Mouse (Mus musculus) heart, postnatal 0 days (tissue): ENCODE data around the gene Gm48551. TPM values are rescaled to one million over a fixed set of nuclear protein-coding genes. Genes with fewer than 3 reads are reported as not detected.
A peak's percentile ranks its signal among the peaks of the same experiment; 100 is the strongest.

Experiments used
- ATAC-seq: fragments of 200-750 bp; cut with Nextera tagmentation; 2 replicates; pipeline ENCODE4 v1.8.0; 2017; ENCODE audit warnings: low read depth, moderate number of reproducible peaks, moderate library complexity; ENCODE audit not compliant: insufficient read depth
- DNase-seq: peaks from one replicate; pipeline ENCODE4 v3.0.0-alpha.2; 2016; ENCODE audit warnings: low spot score
- H3K27ac ChIP-seq: fragments of 300-500 bp; sonication (generic); 2 replicates; pipeline ENCODE4 v1.5.1; 2014; ENCODE audit warnings: low read depth, mild to moderate bottlenecking
- H3K27me3 ChIP-seq: fragments of 300-500 bp; sonication (generic); 2 replicates; pipeline ENCODE4 v1.6.1; 2014; ENCODE audit warnings: low read length, mixed read lengths; ENCODE audit not compliant: control insufficient read depth, insufficient read depth
- H3K36me3 ChIP-seq: fragments of 300-500 bp; sonication (generic); replicated peaks from 2 replicates; pipeline ENCODE4 v1.6.1; 2014; ENCODE audit warnings: low read length, mixed read lengths; ENCODE audit not compliant: control insufficient read depth, insufficient read depth
- H3K4me1 ChIP-seq: fragments of 300-500 bp; sonication (generic); 2 replicates; pipeline ENCODE4 v1.6.1; 2014; ENCODE audit warnings: antibody characterized with exemption; ENCODE audit not compliant: control insufficient read depth, insufficient read depth
- H3K4me2 ChIP-seq: fragments of 300-500 bp; sonication (generic); 2 replicates; pipeline ENCODE4 v1.6.1; 2014; ENCODE audit warnings: low read depth, mild to moderate bottlenecking, low read length, moderate library complexity
- H3K4me3 ChIP-seq: fragments of 300-500 bp; sonication (generic); 2 replicates; pipeline ENCODE4 v1.5.1; 2014; ENCODE audit warnings: low read depth, low read length
- H3K9ac ChIP-seq: fragments of 300-500 bp; sonication (generic); replicated peaks from 2 replicates; pipeline ENCODE4 v1.6.1; 2014; ENCODE audit warnings: low read depth, low read length, mixed read lengths
- H3K9me3 ChIP-seq: fragments of 300-500 bp; sonication (generic); replicated peaks from 2 replicates; pipeline ENCODE4 v1.6.1; 2016; ENCODE audit warnings: low read length; ENCODE audit not compliant: control insufficient read depth
- CTCF ChIP-seq: IDR thresholded peaks from 2 replicates; pipeline ENCODE4 v1.5.1; 2016; ENCODE audit warnings: antibody characterized with exemption, control low read depth, low read depth
- EP300 ChIP-seq: IDR thresholded peaks from 2 replicates; pipeline ENCODE4 v1.6.1; 2016; ENCODE audit warnings: antibody characterized with exemption, low read depth
- WGBS: fragments of 180-500 bp; shearing (Covaris S2); extraction: QIAGEN DNeasy Blood & Tissue Kit; methylation state at CpG from one replicate; pipeline ENCODE4 v1.1.7; 2014; 5-methylcytosine and 5-hydroxymethylcytosine counted together
- polyA plus RNA-seq: library from polyadenylated mRNA; unstranded; fragments of >200 nt; fragmentation: Nextera tagmentation; extraction: Ambion mirVana; gene quantifications from 2 replicates; pipeline ENCODE4 v1.2.1, GENCODE M21; 2015
- total RNA-seq: library from RNA; depleted of rRNA; stranded (reverse); fragments of >200 nt; gene quantifications from 2 replicates; pipeline ENCODE4 v1.2.3, GENCODE M21; 2014; ENCODE audit warnings: low replicate concordance

Gm48551 gene
- total and polyA plus RNA-seq, 2 experiments from 2014 or later = 0.11 to 1.1 TPM

DNA sequence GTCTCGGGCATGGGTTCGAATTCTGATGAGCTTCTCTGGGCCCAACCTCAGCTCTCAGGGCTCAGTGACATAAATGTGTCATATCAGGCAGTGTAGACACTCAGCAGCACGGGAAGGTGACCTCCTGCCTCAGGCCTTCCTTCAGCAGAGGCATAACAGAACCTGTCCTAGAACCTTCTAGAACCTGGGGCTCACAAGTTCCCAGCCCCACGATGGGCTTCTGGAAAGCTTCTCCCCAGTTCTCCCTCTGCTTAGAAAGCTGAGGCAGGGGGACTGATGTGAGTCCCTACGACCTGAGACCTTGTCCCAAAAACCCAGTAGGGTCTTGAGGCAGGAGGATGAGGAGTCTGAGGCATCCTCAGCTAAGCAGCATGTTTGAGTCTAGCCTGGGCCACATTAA lies 30.9 kb downstream of the Gm48551 start:
- H3K4me2 ChIP-seq = no peak overlapping the region
- 74% methylated on average over 5 of the region's 5 CpGs for WGBS
- no peak overlapping the region for H3K9ac ChIP-seq
- peaks cover 9% of the 10 kb centered on the region for H3K36me3 ChIP-seq
- no peaks in the 10 kb centered on the region for H3K9me3 ChIP-seq
- H3K27ac ChIP-seq = peak overlapping the region; percentile 97
- DNase-seq = no peak
- ATAC-seq = no peak
- H3K4me3 ChIP-seq = no peak overlapping the region
- TF ChIP-seq EP300 (no peak), CTCF (no peak)
- no peaks in the 10 kb centered on the region for H3K27me3 ChIP-seq
- H3K4me1 ChIP-seq = peaks cover 88% of the 10 kb centered on the region

DNA sequence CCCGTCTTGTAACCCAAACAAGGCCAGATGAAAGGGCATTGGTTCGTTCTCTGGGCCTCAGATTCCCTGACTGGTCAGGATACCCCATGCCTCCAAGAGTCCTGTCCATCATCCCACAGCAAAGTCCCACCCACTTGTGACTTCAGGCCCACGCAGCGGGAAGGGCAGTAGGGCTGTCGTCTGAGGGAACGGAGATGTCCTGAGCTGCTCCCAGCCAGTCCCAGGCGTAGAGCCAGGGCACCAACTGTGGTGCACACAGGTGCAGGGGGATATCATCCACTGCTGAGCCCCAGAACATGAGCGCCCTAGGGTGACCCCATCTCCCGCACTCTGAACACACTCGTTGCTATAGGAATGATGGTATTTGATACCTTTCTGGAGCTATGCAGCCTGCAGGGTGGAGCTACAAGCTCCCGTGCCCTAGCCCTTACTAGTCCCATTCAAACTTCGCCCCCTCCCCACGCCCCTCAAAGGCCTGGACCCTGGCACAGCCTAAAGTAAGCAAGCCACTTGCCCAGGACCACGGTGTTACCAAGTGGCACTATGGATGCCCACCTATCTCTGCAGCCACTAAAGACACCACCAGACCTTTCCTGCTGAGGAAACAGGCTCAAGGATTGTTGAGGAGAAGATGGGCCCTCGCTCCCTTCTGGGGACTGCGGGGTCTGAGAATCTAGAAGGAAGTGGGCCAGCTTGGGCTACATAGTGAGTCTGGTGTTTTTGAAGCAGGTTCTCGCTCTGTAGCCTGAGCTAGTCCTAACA lies 31.5 kb downstream of the Gm48551 start:
- no peak overlapping the region for H3K4me2 ChIP-seq
- H3K27me3 ChIP-seq = no peaks in the 10 kb centered on the region
- H3K27ac ChIP-seq = peak overlapping the region; percentile 97
- H3K36me3 ChIP-seq = peaks cover 15% of the 10 kb centered on the region
- H3K4me3 ChIP-seq = no peak overlapping the region
- H3K9ac ChIP-seq = no peak overlapping the region
- no peak for ATAC-seq
- DNase-seq = no peak
- no peaks in the 10 kb centered on the region for H3K9me3 ChIP-seq
- WGBS = 71% methylated on average over 17 of the region's 17 CpGs
- H3K4me1 ChIP-seq = peaks cover 83% of the 10 kb centered on the region
- TF ChIP-seq CTCF (no peak), EP300 (no peak)

DNA sequence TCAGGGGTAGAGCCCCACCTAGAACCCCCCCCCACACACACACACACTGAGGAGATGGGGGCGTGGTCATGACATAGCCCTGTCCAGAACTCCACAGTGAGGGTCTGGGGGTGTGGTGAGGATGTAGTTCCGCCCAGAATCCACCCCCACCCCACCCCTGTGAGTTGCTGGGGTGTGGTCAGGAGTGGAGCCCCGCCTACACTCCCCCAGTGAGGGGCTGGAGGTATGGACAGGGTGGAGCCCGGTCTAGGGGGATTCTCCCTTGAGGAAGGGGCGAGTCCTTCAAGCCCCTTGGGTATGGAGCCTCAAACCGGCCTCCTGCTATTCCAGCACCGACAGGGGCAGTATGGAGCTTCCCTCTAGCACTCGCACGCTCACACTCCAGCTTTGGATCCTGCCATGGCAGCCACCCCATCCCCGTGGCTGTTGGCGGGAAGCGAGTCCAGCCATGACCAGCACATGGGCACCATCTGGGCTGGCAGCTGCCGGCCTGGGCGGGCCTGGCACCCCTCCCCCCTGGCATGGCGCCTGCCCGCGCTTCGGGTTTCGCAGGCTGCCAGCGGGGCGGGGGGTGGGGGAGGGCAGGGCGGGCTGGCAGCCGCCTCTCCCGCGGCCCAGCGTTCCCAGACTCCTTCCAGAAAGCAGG lies 32.4 kb downstream of the Gm48551 start:
- 11% methylated on average over 16 of the region's 26 CpGs for WGBS
- Histone ChIP-seq H3K4me3 (peak overlapping the region; percentile 10), H3K4me2 (peak overlapping the region; percentile 54)

DNA sequence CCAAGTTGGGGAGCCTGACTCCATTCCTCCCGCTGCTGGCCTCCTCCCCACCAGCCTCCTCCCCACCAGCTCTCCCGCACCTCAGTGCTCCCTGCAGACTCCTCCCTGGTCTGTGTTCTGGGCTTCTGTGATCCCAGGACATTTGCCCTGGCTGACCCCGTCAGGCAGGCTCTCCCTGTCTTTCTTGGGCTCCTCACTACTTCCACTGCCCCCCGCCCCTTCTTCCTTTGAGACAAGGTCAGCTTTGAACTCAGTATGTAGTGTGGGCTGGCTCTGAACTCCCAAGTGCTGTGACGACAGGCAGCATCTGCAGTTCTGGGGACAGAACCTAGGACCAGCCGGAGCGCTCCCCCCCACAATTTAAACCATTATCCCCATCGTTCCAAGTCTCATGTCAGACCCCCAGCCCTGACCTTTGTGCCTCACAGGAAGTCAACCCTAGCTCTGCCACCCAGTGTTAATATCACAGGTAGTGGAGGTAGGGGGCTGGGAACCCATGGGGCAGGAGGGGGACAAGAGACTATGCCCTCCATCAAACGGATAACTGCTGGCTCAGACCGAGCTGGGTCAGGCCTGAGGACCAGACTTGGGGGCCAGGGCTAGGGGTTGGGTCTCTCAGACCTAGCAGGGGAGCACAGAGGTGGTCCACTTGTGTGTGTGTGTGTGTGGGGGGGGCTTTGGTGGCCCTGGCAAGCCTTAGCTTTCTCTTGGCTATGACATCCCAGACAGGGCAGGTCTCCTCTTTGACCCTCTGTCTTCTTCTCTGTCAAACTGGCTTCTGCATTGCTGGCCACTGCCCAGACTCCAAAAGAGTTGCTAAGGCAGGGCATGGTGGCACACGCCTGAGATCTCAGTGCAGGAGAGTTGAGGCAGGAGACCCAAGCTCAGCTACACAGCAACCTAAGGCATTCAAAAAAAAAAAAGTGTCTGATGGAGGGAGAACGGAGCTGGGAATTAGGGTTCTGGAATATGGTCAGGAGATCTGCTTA lies 33.3 kb downstream of the Gm48551 start:
- peak overlapping the region; percentile 10 for H3K4me3 ChIP-seq
- no peaks in the 10 kb centered on the region for H3K9me3 ChIP-seq
- peaks cover 75% of the 10 kb centered on the region for H3K4me1 ChIP-seq
- 59% methylated on average over 12 of the region's 12 CpGs for WGBS
- DNase-seq (no peak), ATAC-seq (no peak)
- TF ChIP-seq EP300 = peak; percentile 25; the same call in 1 of the 2 replicates
- TF ChIP-seq CTCF = no peak
- peak overlapping the region; percentile 43 for H3K27ac ChIP-seq
- 0 out of 2 replicates have a peak overlapping the region, but pooled peaks have one; percentile 11 for H3K9ac ChIP-seq
- H3K27me3 ChIP-seq = no peaks in the 10 kb centered on the region
- H3K36me3 ChIP-seq = peaks cover 17% of the 10 kb centered on the region
- H3K4me2 ChIP-seq = peak overlapping the region; percentile 54

More for the DNA sequence above, 32.4 kb downstream of the Gm48551 start:
- DNase-seq (peak; percentile 71), ATAC-seq (peak; percentile 33)
- H3K27ac ChIP-seq = peak overlapping the region; percentile 43
- TF ChIP-seq CTCF (peak; percentile 47), EP300 (0 out of 2 replicates have a peak, but pooled peaks have one; percentile 60)
- H3K27me3 ChIP-seq = no peaks in the 10 kb centered on the region
- no peak overlapping the region for H3K9ac ChIP-seq
- peaks cover 17% of the 10 kb centered on the region for H3K36me3 ChIP-seq
- H3K9me3 ChIP-seq = no peaks in the 10 kb centered on the region
- H3K4me1 ChIP-seq = peaks cover 77% of the 10 kb centered on the region
